Mouse (Mus musculus): ENCODE measurements around the gene F12.
"Not testable (repeated sequence)": the region's sequence is repeated elsewhere in the genome, so short reads cannot be mapped to it uniquely, and the experiment has no call there.

Gene F12

DNA sequence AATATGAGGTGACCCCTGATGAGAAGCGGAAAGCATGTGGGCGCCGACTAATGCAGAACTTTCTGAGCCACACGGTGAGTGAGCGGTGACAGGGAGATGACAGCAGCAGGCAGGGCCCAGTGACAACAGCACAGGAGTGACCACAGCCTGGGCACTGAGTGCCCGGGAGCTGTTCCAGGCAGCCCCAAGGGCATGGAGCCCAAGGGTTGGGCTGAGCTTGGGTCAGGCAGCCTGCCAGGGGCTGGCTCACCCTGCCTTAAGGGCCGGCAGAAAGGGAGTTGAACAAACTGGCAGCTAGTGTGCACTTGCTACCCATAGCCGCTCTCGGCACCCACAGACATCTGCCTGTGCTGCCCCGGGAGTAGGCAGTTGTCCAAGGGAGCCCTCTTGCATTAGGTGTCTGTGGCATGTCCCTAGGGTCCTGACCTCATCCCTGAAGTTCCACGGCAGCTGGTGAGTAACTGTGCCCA, 24.0 kb upstream of the F12 start:
- ATAC-seq (ENCODE audit: low TSS enrichment): peak; percentile 58; the same call in 1 of the 2 replicates

DNA sequence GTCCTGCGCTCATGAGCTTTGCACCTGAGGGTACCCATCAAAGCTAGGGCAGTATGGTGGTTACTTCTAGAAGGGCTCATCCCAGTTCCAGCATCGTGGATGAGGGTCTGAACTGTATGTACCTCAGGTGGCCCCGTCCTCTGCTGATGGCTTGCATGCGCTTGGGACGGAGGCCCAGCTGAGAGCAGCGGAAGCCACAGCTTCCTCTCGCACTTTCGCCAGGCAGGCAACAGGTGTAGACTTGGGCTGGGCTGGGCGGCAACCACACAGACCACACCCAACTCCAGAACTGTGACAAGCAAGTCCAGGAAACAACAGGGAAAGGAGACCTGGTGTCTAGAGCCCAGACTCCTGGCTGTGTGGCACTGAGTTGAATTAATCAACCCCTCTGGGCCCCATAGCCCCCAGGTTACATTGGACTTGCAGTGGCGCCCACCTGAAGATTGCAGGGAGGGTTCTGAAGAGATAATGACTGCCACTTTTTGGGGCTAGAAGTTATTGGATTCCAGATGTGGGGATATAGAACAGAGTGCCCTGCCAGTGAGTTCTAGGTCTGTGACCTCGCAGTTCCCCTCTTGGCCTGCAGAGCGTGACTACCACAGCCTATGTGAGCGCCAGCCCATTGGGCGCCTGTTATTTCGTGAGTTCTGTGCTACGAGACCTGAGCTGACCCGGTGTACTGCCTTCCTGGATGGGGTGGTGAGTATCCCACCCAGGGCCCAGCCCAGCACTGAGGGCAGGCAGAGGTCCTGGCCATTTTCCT, 23.3 kb upstream of the F12 start:
- ATAC-seq (ENCODE audit: low TSS enrichment): no peak

DNA sequence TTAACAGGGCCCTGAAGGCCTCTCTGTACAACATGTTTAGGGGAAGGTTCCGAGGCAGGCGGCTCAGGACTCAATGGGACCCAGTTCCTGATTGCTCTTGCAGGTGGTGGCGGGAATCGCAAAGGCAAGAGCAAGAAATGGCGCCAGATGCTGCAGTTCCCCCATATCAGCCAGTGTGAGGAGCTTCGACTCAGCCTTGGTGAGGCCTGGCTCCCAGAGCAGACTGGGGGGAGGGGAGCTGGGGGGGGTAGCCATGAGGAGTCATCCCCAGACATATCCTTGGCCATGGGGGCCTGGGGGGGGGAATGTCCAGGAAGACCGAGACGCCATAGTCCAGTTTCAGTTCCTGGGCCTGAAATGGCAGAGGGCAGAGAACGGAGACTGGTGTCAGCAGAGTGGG, 22.6 kb upstream of the F12 start:
- ATAC-seq (ENCODE audit: low TSS enrichment): no peak

- ATAC-seq (ENCODE audit: low TSS enrichment): no peak
These were observed 21.5 kb upstream of the F12 start for GRCm38 (mm10) chr13:55448131-55448530.

DNA sequence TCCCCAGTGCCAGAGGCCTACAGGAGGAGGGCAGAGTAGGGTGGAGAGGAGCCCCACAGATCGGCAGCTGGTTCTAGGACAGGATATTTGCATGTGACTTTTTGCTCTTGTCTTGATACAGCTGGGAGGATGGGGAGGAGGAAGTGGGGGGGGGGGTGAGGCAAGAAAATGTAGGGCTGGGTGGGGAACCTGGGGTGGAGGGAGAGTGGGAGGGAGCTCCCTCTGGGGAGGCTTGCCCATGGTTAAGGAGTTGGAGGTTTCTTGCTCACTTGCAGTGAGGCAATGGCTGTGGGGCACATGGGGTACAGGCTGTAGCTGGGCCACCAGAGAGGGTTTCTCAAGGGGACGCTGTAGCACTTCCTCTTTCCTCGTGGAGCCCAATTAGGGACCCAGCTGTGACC, 20.9 kb upstream of the F12 start:
- ATAC-seq (ENCODE audit: low TSS enrichment): no peak

DNA sequence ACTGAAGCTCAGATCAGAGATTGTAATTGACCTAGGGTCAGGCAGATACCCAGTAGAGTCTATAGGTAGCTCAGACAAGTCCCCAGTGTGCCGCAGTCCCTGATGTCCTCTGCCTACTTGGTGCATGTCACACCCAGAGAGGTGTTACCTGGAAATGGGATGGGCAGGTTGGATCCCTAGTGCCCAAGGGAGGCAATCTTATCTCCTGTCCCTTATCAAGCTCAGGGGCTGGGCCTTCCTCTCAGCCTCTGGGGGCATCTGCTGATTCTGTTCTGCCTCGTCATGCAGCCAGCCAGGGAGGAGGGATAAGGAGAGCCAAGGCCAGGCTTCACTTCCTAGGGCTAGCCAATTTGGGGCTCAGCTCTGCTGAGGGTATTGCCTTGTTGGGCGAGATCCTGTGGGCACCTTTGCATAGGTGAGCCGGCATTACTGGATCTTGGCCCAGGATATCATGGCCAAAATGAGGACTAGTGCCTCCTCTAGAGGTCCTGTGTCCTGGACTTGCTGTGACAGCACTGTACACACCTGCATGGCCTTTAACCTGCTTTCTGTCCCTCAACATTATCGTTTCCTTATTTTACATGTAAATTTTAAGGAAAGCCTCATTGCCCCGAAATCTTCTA, 20.0 kb upstream of the F12 start:
- ATAC-seq (ENCODE audit: low TSS enrichment): no peak

DNA sequence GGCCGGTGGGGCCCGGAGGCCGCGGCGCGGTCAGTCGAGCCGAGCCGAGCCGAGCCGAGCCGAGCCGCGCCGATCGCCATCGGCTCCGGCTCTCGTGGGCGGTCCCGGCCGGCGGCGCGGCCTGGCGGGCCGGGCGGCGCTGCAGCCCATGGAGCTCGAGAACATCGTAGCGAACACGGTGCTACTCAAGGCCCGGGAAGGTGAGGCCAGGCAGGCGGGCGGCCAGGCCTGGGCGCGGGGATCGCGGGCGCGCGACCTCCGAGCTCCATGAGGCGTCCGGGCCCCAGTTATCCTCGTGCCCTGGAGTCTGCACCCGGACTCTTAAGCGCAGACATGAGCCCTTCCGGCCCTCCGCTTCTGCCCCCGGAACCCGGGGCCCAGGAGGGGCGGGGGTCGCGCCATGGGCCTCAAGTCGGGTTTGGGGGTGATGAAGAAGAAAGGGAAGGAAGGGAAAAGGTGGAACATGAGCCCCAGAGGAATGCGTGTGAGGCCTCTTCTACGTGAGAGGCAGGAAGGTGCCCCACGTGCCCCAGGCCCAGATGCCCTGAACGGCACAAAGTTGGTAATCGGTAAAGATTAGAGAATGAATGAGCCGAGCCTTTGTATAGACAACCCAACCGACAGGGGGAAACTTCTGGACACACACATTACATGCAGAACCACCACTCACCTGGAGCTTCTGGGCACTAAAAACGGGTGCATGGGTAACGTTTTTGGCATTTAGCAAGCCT, 18.9 kb upstream of the F12 start:
- ATAC-seq (ENCODE audit: low TSS enrichment): peak; percentile 36; the same call in 1 of the 2 replicates

- ATAC-seq (ENCODE audit: low TSS enrichment): peak; percentile 93
These were observed 18.3 kb upstream of the F12 start, which contains the start of gene Grk6 for GRCm38 (mm10) chr13:55444937-55445315. Gene Grk6 (plus strand): TSS chr13:55445072.

- ATAC-seq (ENCODE audit: low TSS enrichment): peak; percentile 25
These were observed 17.8 kb upstream of the F12 start for GRCm38 (mm10) chr13:55444286-55444936.

DNA sequence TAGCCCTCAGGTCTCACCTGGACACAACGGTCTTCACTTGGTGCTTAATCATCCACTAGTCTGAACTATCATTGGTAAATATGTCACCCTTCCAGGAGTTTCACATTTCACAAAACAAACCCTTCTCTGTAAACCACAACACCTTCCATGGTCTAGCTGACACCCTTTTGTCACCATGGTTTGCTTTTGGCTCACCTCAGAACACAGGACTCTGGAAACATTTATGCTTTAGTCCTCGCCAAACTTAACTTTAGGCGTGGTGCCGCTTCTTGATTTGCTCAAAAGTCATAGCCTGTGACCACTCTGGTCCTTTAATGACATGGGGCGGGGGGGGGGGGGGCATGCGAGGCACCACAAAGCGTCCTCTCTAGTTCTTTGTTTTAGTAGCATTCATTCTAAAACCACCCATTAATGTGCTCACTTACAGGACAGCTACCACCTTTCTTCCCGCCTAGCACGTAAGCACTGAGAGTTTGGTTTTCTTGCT, 17.2 kb upstream of the F12 start:
- no peak for ATAC-seq (ENCODE audit: low TSS enrichment)

DNA sequence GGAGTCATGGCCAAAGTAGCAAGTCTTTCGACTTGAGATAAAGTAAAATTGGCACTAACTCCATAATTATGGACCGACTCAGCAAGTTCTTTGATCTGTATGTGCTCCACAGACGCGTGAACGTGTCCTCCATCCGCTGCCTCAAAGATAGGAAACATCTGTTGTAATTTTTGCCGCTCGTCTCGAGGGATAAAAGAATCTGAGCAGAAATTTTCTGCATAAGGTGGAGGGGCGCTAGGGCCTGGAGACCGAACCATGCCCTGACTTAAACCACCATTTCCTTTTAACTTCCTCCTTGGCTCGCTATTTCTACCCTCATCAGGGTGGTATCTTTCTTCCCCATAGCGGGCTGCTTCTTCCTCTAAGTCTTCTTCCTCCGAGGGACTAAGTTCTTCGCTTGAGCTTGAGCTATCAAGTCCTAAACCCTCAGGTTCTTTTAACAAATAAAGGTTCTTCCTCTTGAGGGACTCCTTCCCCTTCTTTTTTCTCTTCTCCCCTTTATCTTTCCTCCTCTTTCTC, 10.6 kb upstream of the F12 start:
- ATAC-seq (ENCODE audit: low TSS enrichment): not testable (repeated sequence)

GRCm38 (mm10) chr13:55431889-55432685, 5.5 kb upstream of the F12 start:
- no peak for ATAC-seq (ENCODE audit: low TSS enrichment)

DNA sequence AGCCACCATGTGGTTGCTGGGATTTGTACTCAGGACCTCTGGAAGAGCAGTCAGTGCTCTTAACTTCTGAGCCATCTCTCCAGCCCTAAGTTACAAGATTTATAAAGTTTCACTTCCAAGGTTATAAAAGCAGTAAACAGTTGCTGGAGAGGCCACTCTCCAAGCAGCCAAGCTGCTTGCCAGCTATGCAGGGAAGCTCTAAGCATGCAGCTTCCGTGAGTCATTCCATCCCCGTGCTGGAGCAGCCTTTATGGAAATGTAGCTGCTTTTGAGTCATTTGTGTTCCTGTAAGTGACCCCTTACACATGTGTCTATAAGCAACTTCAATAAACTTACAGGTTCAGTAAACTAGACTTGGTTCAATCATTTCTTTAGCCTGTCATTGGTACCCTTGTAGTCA, 4.0 kb upstream of the F12 start:
- no peak; the same call in 1 of the 2 replicates for ATAC-seq (ENCODE audit: low TSS enrichment)

GRCm38 (mm10) chr13:55429226-55429888, 2.8 kb upstream of the F12 start:
- ATAC-seq (ENCODE audit: low TSS enrichment): no peak

- peak; percentile 71 for ATAC-seq (ENCODE audit: low TSS enrichment)
These were observed 5.4 kb downstream of the F12 start for GRCm38 (mm10) chr13:55420933-55421800.

- ATAC-seq (ENCODE audit: low TSS enrichment): 0 out of 2 replicates have a peak, but pooled peaks have one; percentile 7
These were observed 6.3 kb downstream of the F12 start for GRCm38 (mm10) chr13:55420018-55420932.

- no peak for ATAC-seq (ENCODE audit: low TSS enrichment)
These were observed 7.5 kb downstream of the F12 start for GRCm38 (mm10) chr13:55419142-55419541.

GRCm38 (mm10) chr13:55418004-55418403, 8.6 kb downstream of the F12 start:
- ATAC-seq (ENCODE audit: low TSS enrichment): peak; percentile 71

Data from frontal cortex, adult (tissue).